Mouse (Mus musculus) heart, adult 2 months (tissue): ENCODE measurements around the gene Lrrc43.

Experiments used
- CTCF ChIP-seq: fragments of 200-600 bp; IDR thresholded peaks from 2 replicates; pipeline ENCODE4 v1.8.1; 2022; ENCODE audit warnings: antibody characterized with exemption, mild to moderate bottlenecking, moderate library complexity
- EP300 ChIP-seq: fragments of 200-500 bp; IDR thresholded peaks from 2 replicates; pipeline ENCODE4 v1.6.1; 2011; ENCODE audit warnings: low read depth, low read length, control low read depth; ENCODE audit not compliant: insufficient read depth
- POLR2A ChIP-seq: fragments of 200-500 bp; IDR thresholded peaks from 2 replicates; pipeline ENCODE4 v1.6.1; 2011; ENCODE audit warnings: mild to moderate bottlenecking, low read depth, low read length, control low read depth; ENCODE audit not compliant: insufficient read depth

DNA sequence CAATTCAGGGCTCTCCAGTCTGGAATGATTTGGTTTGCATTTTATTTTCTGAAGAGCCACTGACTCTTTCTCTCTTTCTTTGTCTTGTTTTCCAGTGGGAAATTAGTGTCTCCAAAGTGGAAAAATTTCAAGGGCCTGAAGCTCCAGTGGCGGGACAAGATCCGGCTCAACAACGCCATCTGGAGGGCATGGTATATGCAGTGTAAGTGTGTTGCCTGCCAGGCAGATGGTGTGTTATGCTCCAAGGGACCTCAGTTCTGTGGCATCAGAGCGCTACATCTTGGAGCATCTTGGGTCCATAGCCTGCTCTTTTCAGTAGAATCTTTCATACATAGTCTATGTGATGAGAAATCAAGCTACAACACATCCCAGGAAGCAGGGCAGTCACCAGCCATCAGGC is 49.2 kb upstream of the Lrrc43 start:
- TF ChIP-seq CTCF (peak; percentile 56), POLR2A (no peak), EP300 (no peak)
